ENCODE assay signal across 8 mouse cellular contexts in the genomic region with DNA sequence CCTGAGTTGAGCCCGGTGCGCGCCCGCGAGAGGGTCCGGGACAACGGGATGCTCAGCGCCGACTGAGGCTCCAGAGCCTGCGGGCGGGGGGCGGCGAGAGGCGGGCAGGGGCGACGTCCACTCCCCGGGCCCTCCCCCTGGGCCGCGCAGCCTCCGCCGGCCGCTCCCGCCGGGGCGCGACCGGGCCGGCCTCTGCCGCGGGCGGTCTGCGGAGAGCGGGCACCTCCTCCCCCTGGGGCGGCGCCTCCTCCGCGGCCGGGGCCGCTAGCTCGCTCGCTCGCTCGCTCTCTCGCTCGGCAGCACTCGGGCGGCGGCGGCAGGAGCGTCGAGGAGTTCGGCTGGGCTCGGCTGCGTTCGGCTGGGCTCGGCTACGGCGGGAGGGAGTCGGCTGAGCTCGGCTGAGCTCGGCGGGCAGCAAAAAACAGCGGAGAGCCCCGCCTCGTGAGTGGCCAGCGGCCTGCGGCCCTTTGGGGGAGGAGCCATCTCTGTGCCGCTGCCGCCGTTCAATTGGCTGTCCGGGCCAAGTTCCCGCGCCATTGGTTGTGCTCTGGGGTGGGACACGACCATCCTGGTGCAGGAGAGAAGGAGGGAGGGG. TPM values are rescaled to one million over a fixed set of nuclear protein-coding genes. Genes with fewer than 3 reads are reported as not detected.
A peak's percentile ranks its signal among the peaks of the same experiment; 100 is the strongest.
DNase-seq lines count a peak whose midpoint lies in the region; ATAC-seq and TF ChIP-seq lines count a peak whose summit lies in the region.

TSS of gene Enho (minus strand) at position 412 of the 595 bp plus-strand sequence.

- peak within 1 kb of the TSS; percentile 97 for H3K27ac ChIP-seq in embryonic facial prominence, embryonic 10.5 days (replicated peaks)
- H3K27ac ChIP-seq in intestine, postnatal 0 days (ENCODE audit: low read depth, low read length) = peak within 1 kb of the TSS; percentile 60
- H3K27ac ChIP-seq in midbrain, embryonic 11.5 days (ENCODE audit: low read depth, low read length) = peak within 1 kb of the TSS; percentile 77

- peak within 1 kb of the TSS; percentile 81 for H3K4me2 ChIP-seq in intestine, postnatal 0 days (replicated peaks; ENCODE audit: low read depth)
- peak within 1 kb of the TSS; percentile 55 for H3K4me2 ChIP-seq in midbrain, embryonic 11.5 days

- intact Hi-C loops in left cerebral cortex, postnatal 36 days (cut with DNase I) = no loop called here

- peak; percentile 98 for DNase-seq in adrenal gland, postnatal 10 days
- DNase-seq in embryonic facial prominence, embryonic 10.5 days (ENCODE audit: low spot score) = peak; percentile 97
- no peak for DNase-seq in gonadal fat pad, adult 2 months (ENCODE audit: low read depth)
- DNase-seq in left cerebral cortex, postnatal 36 days (ENCODE audit: low spot score in 2 of 2) = peak; percentile 95 to 96
- peak; percentile 99 for DNase-seq in midbrain, embryonic 11.5 days (ENCODE audit: low spot score, missing footprints)
- peak; percentile 95 for DNase-seq in right cerebral cortex, postnatal 4 days
- peak; percentile 94 for DNase-seq in yolk sac, embryonic 10.5 days (ENCODE audit: low spot score)

- H3K9ac ChIP-seq in intestine, postnatal 0 days (ENCODE audit: low read depth, low read length) = peak within 1 kb of the TSS; percentile 64
- peak within 1 kb of the TSS; percentile 97 for H3K9ac ChIP-seq in midbrain, embryonic 11.5 days (ENCODE audit: low read length)

- WGBS in embryonic facial prominence, embryonic 10.5 days = under 1% methylated on average over 74 of the region's 74 CpGs
- WGBS in intestine, postnatal 0 days = under 1% methylated on average over 66 of the region's 74 CpGs
- under 1% methylated on average over 65 of the region's 74 CpGs for WGBS in midbrain, embryonic 11.5 days

- peaks cover 29% of the 10 kb centered on the region for H3K27me3 ChIP-seq in embryonic facial prominence, embryonic 10.5 days (replicated peaks; ENCODE audit: low read depth, poor library complexity, severe bottlenecking)
- peaks cover 13% of the 10 kb centered on the region for H3K27me3 ChIP-seq in intestine, postnatal 0 days (replicated peaks; ENCODE audit: control insufficient read depth, insufficient read depth, low read length)
- peaks cover 2% of the 10 kb centered on the region; the same call in 1 of the 2 replicates for H3K27me3 ChIP-seq in midbrain, embryonic 11.5 days (ENCODE audit: control insufficient read depth, insufficient read depth, low read length)

- peaks cover 56% of the 10 kb centered on the region for H3K4me1 ChIP-seq in embryonic facial prominence, embryonic 10.5 days
- no peaks in the 10 kb centered on the region for H3K4me1 ChIP-seq in intestine, postnatal 0 days (replicated peaks; ENCODE audit: control insufficient read depth, insufficient read depth, low read length)
- peaks cover 30% of the 10 kb centered on the region for H3K4me1 ChIP-seq in midbrain, embryonic 11.5 days (ENCODE audit: control insufficient read depth, insufficient read depth, low read length)

- no peak for TF ChIP-seq CTCF in intestine, postnatal 0 days (IDR thresholded peaks at IDR 0.05; ENCODE audit: low read depth)

- peak within 1 kb of the TSS; percentile 79 for H3K4me3 ChIP-seq in embryonic facial prominence, embryonic 10.5 days
- peak within 1 kb of the TSS; percentile 47 for H3K4me3 ChIP-seq in intestine, postnatal 0 days (ENCODE audit: low read depth, low read length)
- H3K4me3 ChIP-seq in midbrain, embryonic 11.5 days (ENCODE audit: low read depth, low read length) = peak within 1 kb of the TSS; percentile 67

- ATAC-seq in intestine, postnatal 0 days = peak; percentile 89
- ATAC-seq in midbrain, embryonic 11.5 days (ENCODE audit: low FRiP score) = peak; percentile 96

- peaks cover 16% of the 10 kb centered on the region for H3K36me3 ChIP-seq in embryonic facial prominence, embryonic 10.5 days (replicated peaks)
- H3K36me3 ChIP-seq in intestine, postnatal 0 days (ENCODE audit: control insufficient read depth, insufficient read depth) = no peaks in the 10 kb centered on the region
- H3K36me3 ChIP-seq in midbrain, embryonic 11.5 days (ENCODE audit: control insufficient read depth, insufficient read depth, low read length) = no peaks in the 10 kb centered on the region

- peaks cover 13% of the 10 kb centered on the region for H3K9me3 ChIP-seq in embryonic facial prominence, embryonic 10.5 days
- no peaks in the 10 kb centered on the region for H3K9me3 ChIP-seq in intestine, postnatal 0 days (ENCODE audit: control insufficient read depth)
- no peaks in the 10 kb centered on the region for H3K9me3 ChIP-seq in midbrain, embryonic 11.5 days (ENCODE audit: control insufficient read depth, low read length)

RNA-seq across cellular contexts. Expression of gene Enho, which starts in this region (rescaled TPM):
- total RNA-seq in adrenal gland, postnatal 10 days (2021) = 10 to 100 TPM; 10.3 to 10.5 TPM
- 19.3 and 19.8 TPM in 2 replicates for polyA plus RNA-seq in embryonic facial prominence, embryonic 10.5 days (2016; fragmentation: Nextera tagmentation; extraction: Ambion mirVana)
- 13.0 and 17.2 TPM in 2 replicates for polyA plus RNA-seq in gonadal fat pad, adult 2 months (2012; rRNA removed)
- 8.5 and 8.6 TPM in 2 replicates for polyA plus RNA-seq in intestine, postnatal 0 days (2015; fragmentation: Nextera tagmentation; extraction: Ambion mirVana)
- total RNA-seq in left cerebral cortex, postnatal 36 days (2021) = 10 to 100 TPM; 60.1 to 71.2 TPM
- 30.4 and 32.9 TPM in 2 replicates for polyA plus RNA-seq in midbrain, embryonic 11.5 days (2014; fragmentation: Nextera tagmentation; extraction: Ambion mirVana)

Comparison
In these comparisons a context has a peak if more than half of its experiments do, and no peak if none do; other contexts are left out.
1. RNA of gene Enho (total RNA-seq): 60.1 to 71.2 TPM in left cerebral cortex, postnatal 36 days; 10.3 to 10.5 TPM in adrenal gland, postnatal 10 days; every median in the first group is over 4 times any median in the second.
2. Peak in every context shown above with its lines, with median percentiles within 50 percentile points of each other: H3K27ac ChIP-seq and H3K4me3 ChIP-seq.